Mouse (Mus musculus) Patski (cell line): ENCODE results near the gene Crim1. TPM values are rescaled to one million over a fixed set of nuclear protein-coding genes. Genes with fewer than 3 reads are reported as not detected.

Experiments used
- ATAC-seq: fragments of 100-300 bp; one replicate; pipeline ENCODE4 v1.8.0; 2021
- CTCF ChIA-PET: fragments of 350-600 bp; sonication (Branson Sonifier 250); formaldehyde crosslinking; loops from one replicate; lab custom pipeline; 2022; ENCODE audit warnings: inconsistent platforms; lab: Charles Lee
- POLR2A ChIA-PET: fragments of 350-600 bp; sonication (Branson Sonifier 250); formaldehyde crosslinking; loops from one replicate; lab custom pipeline; 2022; ENCODE audit warnings: antibody characterized with exemption, inconsistent platforms; lab: Charles Lee
- DNase-seq: peaks from one replicate; pipeline ENCODE4 v3.0.0-alpha.2; 2011; ENCODE audit warnings: low read depth, low spot score
- H3K27me3 ChIP-seq: fragments of 371-371 bp; one replicate; pipeline ENCODE4 v1.5.1; 2021
- CTCF ChIP-seq: fragments of 100-300 bp; IDR thresholded peaks from one replicate; pipeline ENCODE4 v1.5.1; 2021
- in situ Hi-C: fragments of 300-500 bp; cut with MboI; formaldehyde crosslinking; loops from 3 replicates; pipeline ENCODE4 v1.11.1; 2018; ENCODE audit warnings: low pct_unique_long_range_greater_than_20kb, mixed read lengths
- polyA plus RNA-seq: library from polyadenylated mRNA; unstranded; gene quantifications from one replicate; pipeline ENCODE4 v1.2.3, GENCODE M21; 2021

Gene Crim1
- polyA plus RNA-seq, 1 experiment from 2014 or later, result 243 TPM

DNA sequence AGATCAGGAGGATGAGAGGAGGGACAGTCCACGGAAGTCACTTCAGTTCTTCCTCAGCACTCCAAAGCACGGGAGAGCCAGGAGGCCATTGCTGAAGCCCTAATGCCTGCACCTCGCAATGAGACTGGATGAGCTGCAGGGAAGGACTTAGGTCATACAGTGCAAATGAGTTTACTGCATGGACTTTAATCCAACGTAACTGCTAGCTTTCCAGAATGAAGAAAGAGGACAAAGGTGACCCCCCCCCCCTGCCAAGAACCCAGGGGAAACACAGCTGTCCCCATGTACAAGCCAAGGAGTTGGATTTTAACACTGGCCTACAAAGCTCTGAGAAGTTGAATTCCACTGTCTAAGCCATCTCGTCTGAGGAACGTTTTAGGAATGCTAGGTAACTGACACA is 201.3 kb downstream of the Crim1 start:
- in situ Hi-C loops, result no loop called here
- ATAC-seq (peak; percentile 89), DNase-seq (no peak)
- no peak for TF ChIP-seq CTCF
- ChIA-PET POLR2A (interaction anchor here (0.6 to 1.6 kb wide), 3 partner anchors 10 to 202 kb away, joined by 3 to 4 read pairs (median 3); no protein-coding TSS in a partner anchor), CTCF (interaction anchor here (0.9 to 3.2 kb wide), 6 partner anchors 10 to 190 kb away, joined by 3 to 12 read pairs (median 4); no protein-coding TSS in a partner anchor)
- no peaks in the 10 kb centered on the region for H3K27me3 ChIP-seq

DNA sequence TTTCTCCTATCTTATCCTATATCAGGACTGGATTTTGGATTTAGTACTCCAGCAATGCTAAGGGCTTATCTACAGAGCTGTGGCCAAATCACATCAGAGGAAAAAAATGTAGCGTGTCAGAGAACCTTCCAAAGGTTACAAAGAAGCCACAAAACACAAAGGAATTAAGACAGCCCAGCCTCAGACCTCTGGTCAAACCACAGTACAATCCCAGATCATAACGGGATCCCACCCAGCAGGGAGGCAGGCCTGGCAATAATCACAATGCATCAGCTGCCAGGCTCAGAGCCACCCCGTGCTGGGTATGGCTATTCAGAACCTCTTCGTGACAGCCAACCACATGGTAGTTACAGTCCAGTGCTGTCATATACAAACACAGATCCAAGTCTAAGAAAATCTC is 201.7 kb downstream of the Crim1 start:
- TF ChIP-seq CTCF, result no peak
- ChIA-PET POLR2A (interaction anchor here (0.6 to 1.6 kb wide), 3 partner anchors 10 to 202 kb away, joined by 3 to 4 read pairs (median 3); no protein-coding TSS in a partner anchor), CTCF (interaction anchor here (0.9 to 3.2 kb wide), 7 partner anchors 9 to 72 kb away, joined by 3 to 12 read pairs (median 4); no protein-coding TSS in a partner anchor)
- peak; percentile 97 for ATAC-seq
- peak; percentile 85 for DNase-seq
- in situ Hi-C loops, result no loop called here
- no peaks in the 10 kb centered on the region for H3K27me3 ChIP-seq

DNA sequence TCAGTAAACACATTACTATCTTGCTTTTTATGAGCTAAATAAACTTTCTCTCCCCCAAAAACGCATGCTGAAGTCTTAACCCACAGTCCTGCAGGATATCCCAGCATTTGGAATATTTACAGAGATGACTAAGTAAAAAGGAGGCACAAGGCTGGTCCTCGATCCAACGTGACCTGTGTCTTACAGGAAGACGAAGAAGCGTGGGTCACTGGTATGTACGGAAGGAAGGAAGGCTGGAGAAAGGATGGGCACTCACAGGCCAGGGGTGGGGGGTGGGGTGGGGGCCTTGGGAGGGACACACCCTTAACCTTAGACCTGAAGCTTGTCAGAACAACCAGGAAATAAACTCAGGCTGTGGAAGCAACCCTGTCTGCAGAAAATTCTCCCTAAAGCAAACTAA is 202.1 kb downstream of the Crim1 start:
- DNase-seq (no peak), ATAC-seq (no peak)
- ChIA-PET CTCF (interaction anchor here (0.9 to 3.2 kb wide), 7 partner anchors 9 to 72 kb away, joined by 3 to 12 read pairs (median 4); no protein-coding TSS in a partner anchor), POLR2A (interaction anchor here (0.6 to 1.6 kb wide), 2 partner anchors 79 to 203 kb away, joined by 3 read pairs; no protein-coding TSS in a partner anchor)
- TF ChIP-seq CTCF, result no peak
- in situ Hi-C loops, result no loop called here
- no peaks in the 10 kb centered on the region for H3K27me3 ChIP-seq

DNA sequence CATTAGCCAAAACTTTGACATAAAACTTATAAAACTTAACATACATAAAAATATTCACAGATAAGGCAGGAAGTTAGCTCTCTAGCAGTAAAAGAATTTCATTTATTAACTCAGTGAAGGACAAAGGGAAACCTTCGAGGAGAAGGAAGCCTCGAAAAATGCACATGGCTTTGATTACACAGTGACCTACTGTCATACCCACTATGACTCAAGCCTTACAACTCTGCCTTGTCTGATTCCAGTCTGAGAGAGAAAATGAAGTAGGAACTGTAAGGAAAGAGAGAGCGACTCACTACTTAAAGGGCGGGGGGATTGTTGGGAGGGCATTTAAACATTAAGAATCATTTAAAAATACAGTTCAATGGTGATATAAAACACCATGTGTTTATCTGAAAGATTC is 203.2 kb downstream of the Crim1 start:
- in situ Hi-C loops, result no loop called here
- CTCF ChIA-PET, result interaction anchor here (1.1 to 1.6 kb wide), 2 partner anchors 9 to 19 kb away, joined by 3 read pairs; no protein-coding TSS in a partner anchor
- no peak for ATAC-seq
- DNase-seq, result no peak
- POLR2A ChIA-PET, result no interaction called here
- no peaks in the 10 kb centered on the region for H3K27me3 ChIP-seq
- TF ChIP-seq CTCF, result no peak

DNA sequence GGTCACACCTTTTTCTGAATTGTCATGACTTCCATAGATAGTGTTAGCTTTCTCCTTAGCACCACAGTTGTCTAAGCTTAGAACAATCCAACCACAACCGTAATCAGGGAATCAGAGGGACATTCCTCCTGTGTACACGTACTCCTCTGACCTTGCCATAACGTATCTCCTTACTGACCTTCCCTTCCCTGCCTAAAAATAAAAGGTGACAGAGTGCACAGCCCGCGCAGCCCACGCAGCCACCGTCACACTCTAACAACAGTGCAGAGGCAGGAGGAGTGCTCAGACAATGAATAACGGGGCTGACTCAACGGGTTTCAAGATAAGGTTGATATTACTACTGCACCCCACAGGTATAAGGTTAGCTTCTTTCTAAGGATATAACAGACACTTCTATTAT is 203.8 kb downstream of the Crim1 start:
- H3K27me3 ChIP-seq, result no peaks in the 10 kb centered on the region
- ATAC-seq, result no peak
- no peak for DNase-seq
- in situ Hi-C loops, result no loop called here
- CTCF ChIA-PET, result interaction anchor here (1.1 to 1.6 kb wide), 3 partner anchors 9 to 19 kb away, joined by 3 read pairs; no protein-coding TSS in a partner anchor
- TF ChIP-seq CTCF, result no peak
- POLR2A ChIA-PET, result no interaction called here

DNA sequence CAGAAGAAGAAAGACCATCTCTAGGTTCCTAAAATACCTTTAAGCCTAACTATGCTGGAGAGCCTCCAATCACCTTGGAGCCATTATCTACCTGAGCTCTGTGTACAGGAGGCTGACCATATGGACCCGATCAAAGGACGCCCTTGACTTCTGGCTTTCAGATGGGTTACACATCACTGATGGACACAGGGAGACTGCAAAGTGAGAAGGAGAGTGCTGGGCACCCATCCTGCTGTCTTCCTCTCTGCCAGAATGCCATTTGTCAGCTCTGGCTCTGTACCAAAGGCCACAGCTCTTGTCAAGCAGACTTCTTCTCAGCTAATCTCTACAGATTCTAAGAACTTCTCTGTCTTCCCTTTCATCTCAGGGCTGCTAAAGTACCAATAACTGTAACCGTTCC is 205.3 kb downstream of the Crim1 start:
- in situ Hi-C loops, result no loop called here
- ChIA-PET CTCF (interaction anchor here (0.9 to 1.7 kb wide), 4 partner anchors 9 to 208 kb away, joined by 3 to 5 read pairs (median 4); no protein-coding TSS in a partner anchor), POLR2A (interaction anchor here (1.5 kb wide), 1 partner anchor 10 kb away, joined by 5 read pairs; no protein-coding TSS in a partner anchor)

DNA sequence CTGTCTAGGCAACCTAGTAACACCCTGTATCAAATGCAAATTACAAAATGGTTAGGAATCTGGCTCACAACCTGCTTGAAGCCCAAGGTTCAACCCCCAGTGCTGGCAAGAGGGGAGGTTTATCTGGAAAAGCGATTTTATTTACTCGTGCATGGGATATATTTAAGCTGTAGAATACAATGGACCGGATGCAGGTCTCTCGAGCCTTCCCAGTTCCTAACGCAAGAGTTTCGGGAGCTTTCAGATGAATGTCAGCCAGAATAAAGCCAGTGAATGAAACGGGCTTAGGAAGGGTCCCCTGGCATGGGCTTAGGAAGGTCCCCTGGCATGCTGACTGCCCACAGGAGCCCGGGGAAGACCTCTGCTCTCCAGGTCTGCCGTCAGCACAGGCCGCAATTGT is 206.8 kb downstream of the Crim1 start:
- ChIA-PET CTCF (no interaction called here), POLR2A (interaction anchor here (1.5 kb wide), 1 partner anchor 9 kb away, joined by 5 read pairs; no protein-coding TSS in a partner anchor)
- in situ Hi-C loops, result no loop called here
- H3K27me3 ChIP-seq, result no peaks in the 10 kb centered on the region
- TF ChIP-seq CTCF, result no peak
- ATAC-seq (no peak), DNase-seq (no peak)

More for the DNA sequence above, 205.3 kb downstream of the Crim1 start:
- DNase-seq (no peak), ATAC-seq (no peak)
- no peaks in the 10 kb centered on the region for H3K27me3 ChIP-seq
- no peak for TF ChIP-seq CTCF

DNA sequence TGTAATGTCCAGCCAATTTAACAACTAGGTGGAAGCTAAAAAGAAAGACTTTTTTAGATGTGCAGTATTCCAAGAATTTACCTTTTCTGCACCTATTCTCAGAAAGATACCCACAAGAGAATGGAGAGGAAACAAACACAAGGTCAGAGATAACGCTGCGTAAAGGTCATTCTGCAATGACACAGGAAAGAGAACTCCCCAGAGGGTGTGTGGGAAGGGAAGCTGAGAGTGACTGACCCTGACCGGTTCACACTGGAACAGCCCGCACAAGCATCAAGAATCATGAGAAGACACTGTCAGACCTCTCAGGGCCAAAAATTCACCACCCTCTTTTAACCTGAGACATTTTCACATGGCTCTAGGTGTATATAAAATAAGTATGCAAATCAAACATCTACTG is 207.5 kb downstream of the Crim1 start:
- TF ChIP-seq CTCF, result no peak
- ChIA-PET CTCF (no interaction called here), POLR2A (no interaction called here)
- ATAC-seq, result no peak
- H3K27me3 ChIP-seq, result no peaks in the 10 kb centered on the region
- no peak for DNase-seq
- in situ Hi-C loops, result no loop called here

DNA sequence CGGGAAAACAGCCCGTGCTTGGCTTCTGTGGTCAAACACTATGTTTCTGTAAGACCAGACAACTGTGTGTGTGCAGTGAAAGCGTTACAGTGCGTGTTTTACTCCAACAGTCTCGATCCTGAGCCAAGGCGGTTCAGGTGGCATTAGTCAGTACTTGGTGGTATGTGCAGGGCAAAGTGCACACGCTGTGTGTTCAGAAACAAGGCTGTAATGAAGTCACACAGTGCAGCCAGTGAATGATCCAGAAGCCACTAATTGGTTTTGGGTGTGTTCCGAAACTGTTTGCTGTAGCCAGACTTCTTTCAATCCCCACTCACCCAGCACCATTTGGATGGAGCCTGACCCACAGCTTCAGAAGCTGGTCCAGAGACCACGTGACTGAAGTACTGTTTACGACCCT is 208.3 kb downstream of the Crim1 start:
- ATAC-seq, result no peak
- ChIA-PET POLR2A (no interaction called here), CTCF (no interaction called here)
- no peaks in the 10 kb centered on the region for H3K27me3 ChIP-seq
- no peak for TF ChIP-seq CTCF
- DNase-seq, result no peak
- in situ Hi-C loops, result no loop called here

DNA sequence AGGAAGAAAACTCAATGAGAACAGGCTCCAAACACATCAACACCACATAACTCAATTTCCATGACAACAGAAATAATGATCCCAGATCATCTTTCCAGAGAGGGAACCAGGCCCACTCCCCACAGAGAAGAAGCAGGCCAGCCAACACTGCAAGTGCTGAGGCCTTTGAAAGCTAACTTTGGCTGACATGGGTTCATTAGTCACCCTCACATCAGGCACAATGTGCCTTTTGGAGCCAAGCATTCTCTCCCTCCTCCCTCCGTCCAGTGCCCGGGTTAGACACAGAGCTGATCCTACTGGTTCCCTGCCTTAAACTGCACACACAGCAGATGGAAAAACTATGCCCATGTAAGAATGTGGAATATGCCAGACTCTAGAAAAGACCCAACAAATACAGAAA is 209.9 kb downstream of the Crim1 start:
- ATAC-seq, result no peak
- POLR2A ChIA-PET, result no interaction called here

DNA sequence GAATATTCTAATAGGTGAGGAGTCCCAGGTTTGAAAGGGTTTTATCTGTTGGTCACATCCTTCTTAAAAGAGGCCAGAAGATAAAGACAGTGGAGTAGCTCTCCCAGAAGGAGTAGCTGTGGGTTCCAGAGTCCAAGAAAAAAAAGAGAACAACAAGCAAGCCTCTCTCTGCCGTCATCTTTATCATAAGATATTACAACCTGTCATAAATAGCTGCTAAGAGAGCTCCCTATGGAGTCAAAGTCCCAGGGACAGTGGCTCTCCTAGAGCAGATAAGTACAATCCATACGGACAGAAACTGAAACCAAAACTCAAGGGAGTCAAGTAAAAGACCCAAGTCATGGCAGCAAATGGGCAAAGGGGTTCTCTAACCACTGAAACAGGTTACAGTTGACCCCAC is 215.2 kb downstream of the Crim1 start:
- ChIA-PET POLR2A (interaction anchor here (1.4 kb wide), 1 partner anchor 9 kb away, joined by 5 read pairs; no protein-coding TSS in a partner anchor), CTCF (interaction anchor here (1.1 kb wide), 1 partner anchor 14 kb away, joined by 4 read pairs; no protein-coding TSS in a partner anchor)
- no peak for TF ChIP-seq CTCF
- no peaks in the 10 kb centered on the region for H3K27me3 ChIP-seq
- ATAC-seq (no peak), DNase-seq (no peak)
- in situ Hi-C loops, result no loop called here

More for the DNA sequence above, 209.9 kb downstream of the Crim1 start:
- in situ Hi-C loops, result no loop called here
- CTCF ChIA-PET, result no interaction called here
- no peak for DNase-seq
- TF ChIP-seq CTCF, result no peak
- H3K27me3 ChIP-seq, result no peaks in the 10 kb centered on the region
